Mouse (Mus musculus) erythroblast, embryonic 14.5 days (primary cell): ENCODE data around the gene Kpna7. TPM values are rescaled to one million over a fixed set of nuclear protein-coding genes. Genes with fewer than 3 reads are reported as not detected.

Experiments
- H3K27me3 ChIP-seq: 2 replicates; pipeline ENCODE4 v1.6.1; 2012; ENCODE audit warnings: inconsistent platforms; ENCODE audit not compliant: control insufficient read depth
- H3K36me3 ChIP-seq: 2 replicates; pipeline ENCODE4 v1.6.1; 2012; ENCODE audit warnings: mild to moderate bottlenecking, inconsistent platforms; ENCODE audit not compliant: control insufficient read depth
- H3K4me1 ChIP-seq: 2 replicates; pipeline ENCODE4 v1.6.1; 2012; ENCODE audit warnings: inconsistent platforms; ENCODE audit not compliant: control insufficient read depth
- H3K4me3 ChIP-seq: replicated peaks from 2 replicates; pipeline ENCODE3; 2012; ENCODE audit warnings: moderate library complexity, mild to moderate bottlenecking, inconsistent platforms
- H3K9me3 ChIP-seq: 2 replicates; pipeline ENCODE4 v1.6.1; 2012; ENCODE audit warnings: low read length, inconsistent platforms, mixed read lengths; ENCODE audit not compliant: control insufficient read depth
- GATA1 ChIP-seq: IDR thresholded peaks from 2 replicates; pipeline ENCODE4 v1.6.1; 2012; ENCODE audit warnings: low read length, inconsistent platforms, mixed read lengths
- TAL1 ChIP-seq: IDR thresholded peaks from 3 replicates; pipeline ENCODE4 v1.6.1; 2012; ENCODE audit warnings: low read length, inconsistent platforms, mixed read lengths
- polyA plus RNA-seq: library from polyadenylated mRNA; stranded (reverse); fragments of >175 nt; gene quantifications from 2 replicates; pipeline ENCODE4 v1.2.3, GENCODE M21; 2012

Kpna7 gene
- polyA plus RNA-seq, 1 experiment, result not detected

DNA sequence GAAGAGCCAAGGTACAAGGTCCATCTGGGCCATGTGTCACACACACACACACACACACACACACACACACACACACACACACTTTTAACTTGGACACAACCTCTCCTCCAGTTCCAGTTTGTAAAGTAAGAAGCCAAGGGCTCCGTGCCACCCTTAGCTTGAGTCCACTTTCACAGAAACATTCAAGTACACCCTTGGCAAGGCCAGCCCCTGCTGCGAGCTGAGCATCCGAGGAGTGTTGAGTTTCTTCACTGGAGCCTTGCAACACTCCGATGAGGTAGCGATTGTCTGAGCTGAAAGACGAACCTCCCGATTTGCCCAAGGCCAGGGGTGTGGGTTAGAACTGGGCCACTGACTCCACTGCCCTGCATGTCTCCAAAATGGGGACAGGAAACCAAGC lies 138.9 kb downstream of the Kpna7 start:
- no peaks in the 10 kb centered on the region for H3K9me3 ChIP-seq
- TF ChIP-seq GATA1 (no peak), TAL1 (no peak)
- no peaks in the 10 kb centered on the region for H3K36me3 ChIP-seq
- no peaks in the 10 kb centered on the region for H3K27me3 ChIP-seq
- H3K4me1 ChIP-seq, result no peaks in the 10 kb centered on the region
- no peak overlapping the region for H3K4me3 ChIP-seq

DNA sequence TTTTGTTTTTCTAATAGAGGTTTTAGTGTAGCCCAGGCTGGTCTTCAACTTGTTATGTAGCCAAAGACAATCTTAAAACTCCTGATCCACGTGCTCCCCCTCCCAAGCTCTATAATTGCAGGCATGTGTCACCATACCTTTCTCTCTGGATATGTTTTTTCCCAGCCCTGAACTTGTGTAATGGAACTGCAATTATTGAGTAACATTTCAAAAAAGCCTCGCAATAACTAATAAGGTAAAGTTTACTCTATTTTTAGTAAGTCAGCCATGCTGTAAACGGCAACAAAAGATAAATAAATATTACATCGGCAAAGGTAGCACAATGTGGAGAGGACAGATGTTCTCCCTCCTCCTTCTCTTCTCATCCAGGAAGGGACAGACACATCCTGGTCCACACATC lies 139.5 kb downstream of the Kpna7 start:
- H3K4me3 ChIP-seq, result no peak overlapping the region
- H3K4me1 ChIP-seq, result no peaks in the 10 kb centered on the region
- H3K27me3 ChIP-seq, result no peaks in the 10 kb centered on the region
- H3K9me3 ChIP-seq, result no peaks in the 10 kb centered on the region
- TF ChIP-seq GATA1 (no peak), TAL1 (no peak)
- no peaks in the 10 kb centered on the region for H3K36me3 ChIP-seq

DNA sequence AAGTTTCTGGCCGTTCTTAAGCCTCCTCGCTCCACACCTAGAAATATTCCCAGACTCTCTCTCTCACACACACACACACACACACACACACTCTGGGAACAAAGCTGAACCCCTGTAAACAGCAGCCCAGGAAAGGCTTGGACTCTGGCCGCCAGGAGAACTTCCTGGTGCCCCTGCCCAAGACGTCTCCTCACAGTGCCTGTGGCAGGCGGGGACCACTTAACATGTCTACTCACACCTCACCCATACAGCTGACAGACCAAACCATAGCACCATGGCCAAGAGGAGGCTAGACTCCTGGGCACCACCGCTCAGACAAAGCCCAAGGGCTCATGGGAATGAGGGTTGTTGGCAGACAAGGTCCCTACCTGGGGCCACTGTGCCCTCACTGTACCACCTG lies 140.5 kb downstream of the Kpna7 start:
- TF ChIP-seq GATA1 (no peak), TAL1 (no peak)
- Histone ChIP-seq H3K9me3 (no peaks in the 10 kb centered on the region), H3K4me3 (no peak overlapping the region), H3K27me3 (no peaks in the 10 kb centered on the region), H3K36me3 (no peaks in the 10 kb centered on the region), H3K4me1 (no peaks in the 10 kb centered on the region)

DNA sequence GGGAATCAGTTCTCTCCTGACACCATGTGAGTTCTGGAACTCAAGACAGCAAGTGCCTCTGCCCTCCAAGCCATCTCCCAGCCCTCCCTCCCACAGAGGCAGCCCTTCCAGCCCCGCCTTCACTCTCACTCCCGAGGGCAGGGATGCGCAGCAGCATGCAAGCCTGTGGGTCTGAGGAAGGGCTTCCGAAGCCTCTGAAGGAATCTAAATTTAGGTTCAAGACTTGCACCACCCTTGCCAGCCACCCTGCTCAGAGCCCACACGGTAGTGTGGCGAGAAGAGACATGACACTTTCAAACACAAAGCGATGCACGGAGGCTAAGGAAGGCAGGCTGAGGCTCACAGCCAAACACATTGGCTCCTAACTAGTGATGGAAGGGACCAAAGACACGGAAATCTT lies 141.4 kb downstream of the Kpna7 start:
- H3K4me1 ChIP-seq, result no peaks in the 10 kb centered on the region
- H3K27me3 ChIP-seq, result no peaks in the 10 kb centered on the region
- H3K4me3 ChIP-seq, result no peak overlapping the region
- no peaks in the 10 kb centered on the region for H3K36me3 ChIP-seq
- no peaks in the 10 kb centered on the region for H3K9me3 ChIP-seq
- 0 out of 3 replicates have a peak, but pooled peaks have one; percentile 15 for TF ChIP-seq TAL1
- no peak for TF ChIP-seq GATA1

DNA sequence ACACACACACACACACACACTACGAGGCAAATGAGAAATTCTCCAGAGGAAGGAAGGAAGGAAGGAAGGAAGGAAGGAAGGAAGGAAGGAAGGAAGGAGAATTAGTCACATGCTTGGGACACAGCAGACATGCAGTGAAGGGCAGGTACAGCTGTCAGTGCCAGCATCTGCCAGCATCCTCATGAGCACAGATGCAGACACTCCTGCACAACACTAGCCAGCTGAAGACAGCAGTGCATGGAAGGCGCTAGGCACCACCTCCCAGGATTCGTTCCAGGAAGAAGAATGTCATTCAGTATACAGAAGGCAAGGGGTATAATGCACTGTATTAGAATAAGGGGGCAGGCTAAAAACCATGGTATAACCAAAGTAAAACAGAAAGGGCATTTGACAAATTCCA lies 142.9 kb downstream of the Kpna7 start:
- Histone ChIP-seq H3K36me3 (no peaks in the 10 kb centered on the region), H3K4me1 (no peaks in the 10 kb centered on the region), H3K4me3 (no peak overlapping the region), H3K27me3 (no peaks in the 10 kb centered on the region), H3K9me3 (no peaks in the 10 kb centered on the region)
- TF ChIP-seq GATA1, result no peak
- TF ChIP-seq TAL1, result no peak

DNA sequence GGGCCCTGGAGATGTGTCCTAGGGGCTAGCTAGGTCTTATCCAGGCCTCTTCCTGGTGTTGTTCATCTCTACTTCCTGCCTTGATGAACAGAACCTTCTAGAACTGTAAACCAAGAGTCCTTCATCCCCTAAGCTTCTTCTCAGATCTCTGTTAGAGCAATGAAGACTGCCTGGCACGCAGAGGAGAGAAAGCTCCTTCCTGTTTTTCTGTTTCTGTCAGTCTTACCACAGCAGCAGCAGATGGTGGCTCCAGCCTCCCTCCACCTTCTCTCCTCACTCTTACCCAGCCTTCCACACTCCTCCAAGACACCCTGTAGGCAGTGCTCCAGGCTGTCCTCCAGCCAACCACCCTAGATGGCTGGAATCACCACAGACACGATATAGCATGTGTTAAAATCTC lies 146.5 kb downstream of the Kpna7 start:
- H3K4me1 ChIP-seq, result peaks cover 3% of the 10 kb centered on the region; the same call in 1 of the 2 replicates
- no peaks in the 10 kb centered on the region for H3K9me3 ChIP-seq
- TF ChIP-seq TAL1 (no peak), GATA1 (no peak)
- no peak overlapping the region for H3K4me3 ChIP-seq
- H3K36me3 ChIP-seq, result no peaks in the 10 kb centered on the region
- no peaks in the 10 kb centered on the region for H3K27me3 ChIP-seq

Other genes starting within 250 kb of the Kpna7 start
- 0.01 TPM in 2 replicates for gene Smurf1, start 118.2 kb downstream of the Kpna7 start, polyA plus RNA-seq
- not detected in 2 replicates for gene Gm4871, start 51.3 kb downstream of the Kpna7 start, polyA plus RNA-seq
- not detected in 2 replicates for gene 1700018F24Rik, start 41.0 kb downstream of the Kpna7 start, polyA plus RNA-seq
- gene Arpc1a, start 200 bp downstream of the Kpna7 start, polyA plus RNA-seq, result 2.7 and 3.0 TPM in 2 replicates
- gene Arpc1b, start 30.2 kb upstream of the Kpna7 start, polyA plus RNA-seq, result 5.7 and 6.2 TPM in 2 replicates
- gene Pdap1, start 56.2 kb upstream of the Kpna7 start, polyA plus RNA-seq, result 23.4 and 39.5 TPM in 2 replicates
- gene Bud31, start 56.3 kb upstream of the Kpna7 start, polyA plus RNA-seq, result 2.2 and 3.0 TPM in 2 replicates
- gene Ptcd1, start 83.1 kb upstream of the Kpna7 start, polyA plus RNA-seq, result 1.1 and 1.3 TPM in 2 replicates
- gene Cpsf4, start 83.2 kb upstream of the Kpna7 start, polyA plus RNA-seq, result 7.8 and 8.9 TPM in 2 replicates
- 8.3 and 21.1 TPM in 2 replicates for gene Atp5j2, start 108.0 kb upstream of the Kpna7 start, polyA plus RNA-seq
- 1.3 and 2.0 TPM in 2 replicates for gene Zkscan14, start 117.8 kb upstream of the Kpna7 start, polyA plus RNA-seq
- 0.13 and 0.15 TPM in 2 replicates for gene Zkscan5, start 120.5 kb upstream of the Kpna7 start, polyA plus RNA-seq
- 0.87 and 1.1 TPM in 2 replicates for gene Zfp655, start 147.7 kb upstream of the Kpna7 start, polyA plus RNA-seq
- 1.3 and 1.7 TPM in 2 replicates for gene Zscan25, start 196.5 kb upstream of the Kpna7 start, polyA plus RNA-seq